Mouse (Mus musculus) c-Kit-negative CD71-positive TER-119-positive erythroid progenitor cells, embryonic 14.5 days (primary cell): ENCODE data around the gene Cplx1.
"Not testable (repeated sequence)": the region's sequence is repeated elsewhere in the genome, so short reads cannot be mapped to it uniquely, and the experiment has no call there.

Source experiments
- DNase-seq: peaks from one replicate; pipeline ENCODE4 v3.0.0-alpha.2; 2013; ENCODE audit warnings: low read depth, low spot score

Gene Cplx1

GRCm38 (mm10) chr5:108515581-108516361 lies 34.1 kb downstream of the Cplx1 start:
- no peak for DNase-seq

- no peak for DNase-seq
Observed at GRCm38 (mm10) chr5:108502286-108502685, 47.5 kb downstream of the Cplx1 start.

GRCm38 (mm10) chr5:108501573-108501972 lies 48.3 kb downstream of the Cplx1 start:
- DNase-seq, result no peak

- DNase-seq, result not testable (repeated sequence)
Observed at GRCm38 (mm10) chr5:108486148-108486547, 63.7 kb downstream of the Cplx1 start.

- DNase-seq, result no peak
Observed at GRCm38 (mm10) chr5:108485239-108485638, 64.6 kb downstream of the Cplx1 start.

- DNase-seq, result no peak
Observed at GRCm38 (mm10) chr5:108483006-108483405, 66.8 kb downstream of the Cplx1 start.

GRCm38 (mm10) chr5:108475977-108476376 lies 73.8 kb downstream of the Cplx1 start:
- no peak for DNase-seq

GRCm38 (mm10) chr5:108473737-108474136 lies 76.1 kb downstream of the Cplx1 start:
- DNase-seq, result no peak

- DNase-seq, result no peak
Observed at GRCm38 (mm10) chr5:108469617-108470016, 80.2 kb downstream of the Cplx1 start.
